Mouse (Mus musculus) lung, adult 18-20 months (tissue): ENCODE measurements around the gene Cwc27.
A peak's percentile ranks its signal among the peaks of the same experiment; 100 is the strongest.

ENCODE experiments used
- DNase-seq, 2 experiments: peaks; one replicate each; pipeline ENCODE4 v3.0.0; 2022; ENCODE audit warnings: mixed read lengths in 2 of 2

The Cwc27 gene

DNA sequence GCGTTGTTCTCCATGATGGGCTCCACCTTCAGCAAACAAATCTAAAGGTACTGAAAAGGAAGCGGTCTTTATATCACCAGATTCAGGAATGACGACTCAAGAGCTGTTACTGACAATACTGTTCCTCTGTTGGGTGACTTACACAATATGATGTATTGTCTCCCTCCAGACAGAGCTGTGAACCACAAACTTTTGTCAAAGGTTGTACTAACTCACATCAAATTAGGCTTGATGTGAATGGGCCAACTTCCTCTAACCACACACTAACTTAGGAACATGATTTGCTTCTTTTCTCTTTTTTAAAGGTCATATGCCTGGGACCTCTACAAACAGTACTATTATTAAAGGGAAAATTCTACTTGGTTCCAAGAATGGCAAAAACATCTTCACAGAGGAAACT lies 53.7 kb downstream of the Cwc27 start:
- no peak for DNase-seq

- no peak for DNase-seq
These were observed 54.5 kb downstream of the Cwc27 start for GRCm38 (mm10) chr13:104762401-104762800.

DNA sequence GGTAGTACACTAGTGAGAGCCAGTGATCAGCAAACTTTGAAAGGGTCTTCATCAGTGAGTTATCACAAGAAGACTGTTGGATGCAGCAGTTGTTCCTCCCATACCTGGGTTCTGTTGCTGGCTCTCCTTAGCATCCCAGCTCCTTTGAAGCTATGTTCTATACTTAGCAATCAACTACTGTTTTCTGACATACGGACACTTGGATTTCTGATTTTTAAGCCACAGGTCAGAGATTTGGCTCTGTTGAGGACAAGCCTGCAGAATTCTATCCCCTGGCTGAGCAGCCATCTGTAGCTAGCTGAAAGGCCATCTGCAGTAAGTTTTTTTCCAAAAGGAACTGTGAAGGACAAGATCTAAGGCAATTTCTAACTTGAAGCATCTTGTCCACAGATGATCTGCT lies 57.6 kb downstream of the Cwc27 start:
- no peak for DNase-seq

DNA sequence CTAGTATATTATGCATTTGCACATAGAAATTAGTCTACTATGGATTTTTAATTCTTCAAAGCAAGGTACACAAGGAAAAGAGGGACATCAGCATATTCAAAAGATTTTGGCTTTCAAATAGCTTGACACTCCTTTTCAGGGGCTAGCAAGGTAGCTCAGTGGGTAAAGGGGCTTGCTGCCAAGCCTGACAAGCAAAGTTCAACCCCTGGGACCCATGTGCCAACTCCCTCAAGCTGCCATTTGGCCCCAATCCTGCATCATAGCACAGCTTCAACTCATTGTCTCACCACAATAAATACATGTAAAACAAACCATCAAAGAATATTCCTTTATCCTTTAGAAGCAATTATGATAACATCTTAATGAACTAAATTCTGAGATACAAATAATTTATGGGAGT lies 69.9 kb downstream of the Cwc27 start:
- no peak for DNase-seq

DNA sequence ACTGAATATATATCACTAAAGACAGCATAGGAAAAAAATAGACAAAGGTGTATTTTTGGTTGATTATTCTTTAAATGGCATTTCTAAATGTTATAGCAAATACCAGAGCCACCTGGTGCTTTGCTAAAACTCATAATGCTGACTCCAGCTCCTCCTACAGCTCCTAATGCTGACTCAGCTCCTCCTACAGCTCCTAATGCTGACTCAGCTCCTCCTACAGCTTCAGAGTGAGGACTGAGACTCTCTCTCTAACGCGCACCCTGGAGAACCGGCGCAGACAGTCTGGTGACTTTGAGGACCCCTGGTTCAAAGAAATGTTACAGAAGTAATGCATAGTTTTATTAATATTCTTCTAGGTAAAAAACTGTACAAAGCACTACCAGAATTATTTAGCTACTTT lies 74.1 kb downstream of the Cwc27 start:
- DNase-seq, result no peak

- no peak for DNase-seq
These were observed 87.5 kb downstream of the Cwc27 start for GRCm38 (mm10) chr13:104729261-104730046.

GRCm38 (mm10) chr13:104727681-104728080 lies 89.3 kb downstream of the Cwc27 start:
- DNase-seq, result peak in 1 of 2 experiments; percentile 2

GRCm38 (mm10) chr13:104720133-104720532 lies 96.8 kb downstream of the Cwc27 start:
- DNase-seq, result no peak

- peak in 1 of 2 experiments; percentile 32 for DNase-seq
These were observed 122.2 kb downstream of the Cwc27 start for GRCm38 (mm10) chr13:104694612-104695355.

GRCm38 (mm10) chr13:104692710-104693109 lies 124.2 kb downstream of the Cwc27 start:
- no peak for DNase-seq

DNA sequence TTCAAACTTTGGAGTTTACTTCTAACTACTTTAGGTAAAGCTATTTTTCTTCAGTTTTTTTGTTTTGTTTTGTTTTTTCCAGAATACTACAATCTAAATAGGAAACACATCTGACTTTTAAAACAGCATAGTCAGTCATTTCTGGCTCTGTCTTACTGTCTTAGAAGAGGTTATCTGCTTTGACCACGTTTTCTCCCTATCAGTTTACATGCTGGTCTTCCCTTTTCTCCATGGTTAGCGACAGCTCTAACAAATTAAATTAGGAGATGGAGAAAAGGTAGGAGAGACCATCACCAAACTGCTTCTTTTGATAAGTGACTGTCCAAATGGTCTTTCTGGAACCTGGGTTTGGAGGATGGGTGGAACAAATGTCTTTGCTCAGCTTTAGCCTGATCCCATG lies 131.4 kb downstream of the Cwc27 start:
- DNase-seq, result no peak

- DNase-seq, result no peak
These were observed 132.5 kb downstream of the Cwc27 start for GRCm38 (mm10) chr13:104684361-104685011.

DNA sequence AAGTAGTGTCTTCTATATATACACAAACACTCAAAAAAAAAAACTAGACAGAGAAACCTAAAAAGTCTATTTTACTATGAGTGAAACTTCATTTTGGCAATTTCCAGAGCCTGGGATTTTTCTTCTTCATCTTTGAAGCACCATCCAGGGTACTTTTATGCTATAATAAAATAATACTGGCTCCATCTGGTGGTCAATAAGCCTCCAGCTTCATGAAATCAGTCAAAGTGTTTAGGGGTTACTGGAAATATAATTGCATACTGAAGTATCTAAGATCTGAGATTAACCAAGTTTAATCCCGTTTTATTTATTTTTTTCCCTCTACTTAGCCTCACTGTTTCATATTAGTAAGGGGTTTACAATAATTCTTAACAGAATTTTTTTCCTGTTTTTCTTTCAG lies 135.7 kb downstream of the Cwc27 start:
- no peak for DNase-seq

- no peak for DNase-seq
These were observed 155.8 kb downstream of the Cwc27 start for GRCm38 (mm10) chr13:104661188-104661587.

- DNase-seq, result no peak
These were observed 156.8 kb downstream of the Cwc27 start for GRCm38 (mm10) chr13:104660042-104660680.

GRCm38 (mm10) chr13:104656666-104657272 lies 160.2 kb downstream of the Cwc27 start:
- peak; percentile 55 to 57 for DNase-seq

GRCm38 (mm10) chr13:104655137-104655536 lies 161.8 kb downstream of the Cwc27 start:
- no peak for DNase-seq

DNA sequence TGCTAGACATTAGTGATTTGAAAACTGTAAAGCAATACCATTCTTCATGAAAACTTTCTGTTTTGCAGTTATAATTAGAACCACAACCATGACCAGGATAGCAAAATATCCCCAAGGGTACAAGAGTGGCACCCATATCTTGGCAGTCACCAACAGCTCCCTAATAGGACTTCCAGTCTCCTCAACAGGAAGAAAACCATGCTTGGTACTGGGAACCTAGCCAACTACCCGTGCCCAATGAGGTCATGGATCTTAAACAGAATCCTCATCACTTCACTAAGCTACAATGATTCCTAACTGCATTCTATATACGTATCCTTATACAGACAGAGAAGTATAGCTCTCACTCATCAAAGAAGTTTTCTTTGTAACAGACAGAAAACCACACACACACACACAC lies 165.2 kb downstream of the Cwc27 start:
- DNase-seq, result no peak

DNA sequence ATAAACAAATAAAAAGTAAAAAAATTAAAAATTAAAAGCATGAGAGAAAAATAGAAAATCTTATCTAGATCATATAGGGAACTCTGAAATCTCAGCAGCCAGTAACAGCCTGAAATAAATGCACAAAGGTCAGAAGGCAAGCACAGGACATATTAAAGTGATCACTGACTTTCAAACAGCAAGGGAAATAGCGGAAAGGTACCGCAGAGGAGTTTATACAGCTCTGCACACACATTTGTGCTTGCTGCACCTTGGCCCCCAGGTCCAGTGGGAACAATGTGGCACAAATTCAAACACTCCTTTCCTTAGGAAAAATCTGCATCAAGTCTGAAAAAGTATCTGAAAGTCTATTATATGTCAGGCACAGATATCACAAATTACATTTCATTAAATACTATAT lies 166.3 kb downstream of the Cwc27 start:
- DNase-seq, result no peak

DNA sequence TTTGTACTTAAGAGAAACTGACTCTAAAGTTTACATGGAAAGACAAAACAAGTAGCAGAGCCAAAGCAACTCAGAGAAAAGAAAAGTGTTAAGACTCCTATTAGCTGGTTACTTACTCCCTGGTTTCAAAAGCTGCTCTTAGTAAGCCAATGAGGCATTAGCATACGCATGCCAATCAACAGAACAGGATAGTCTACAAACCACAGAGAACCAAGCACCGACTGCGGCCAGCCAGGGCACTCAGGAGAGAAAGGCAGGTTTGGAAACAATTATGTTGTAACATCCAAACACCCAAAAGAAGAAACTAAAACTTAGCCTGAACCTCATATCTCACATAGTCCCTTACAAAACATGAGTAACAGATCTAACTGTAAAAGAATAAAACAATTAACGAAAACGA lies 166.8 kb downstream of the Cwc27 start:
- DNase-seq, result peak in 1 of 2 experiments; percentile 26

DNA sequence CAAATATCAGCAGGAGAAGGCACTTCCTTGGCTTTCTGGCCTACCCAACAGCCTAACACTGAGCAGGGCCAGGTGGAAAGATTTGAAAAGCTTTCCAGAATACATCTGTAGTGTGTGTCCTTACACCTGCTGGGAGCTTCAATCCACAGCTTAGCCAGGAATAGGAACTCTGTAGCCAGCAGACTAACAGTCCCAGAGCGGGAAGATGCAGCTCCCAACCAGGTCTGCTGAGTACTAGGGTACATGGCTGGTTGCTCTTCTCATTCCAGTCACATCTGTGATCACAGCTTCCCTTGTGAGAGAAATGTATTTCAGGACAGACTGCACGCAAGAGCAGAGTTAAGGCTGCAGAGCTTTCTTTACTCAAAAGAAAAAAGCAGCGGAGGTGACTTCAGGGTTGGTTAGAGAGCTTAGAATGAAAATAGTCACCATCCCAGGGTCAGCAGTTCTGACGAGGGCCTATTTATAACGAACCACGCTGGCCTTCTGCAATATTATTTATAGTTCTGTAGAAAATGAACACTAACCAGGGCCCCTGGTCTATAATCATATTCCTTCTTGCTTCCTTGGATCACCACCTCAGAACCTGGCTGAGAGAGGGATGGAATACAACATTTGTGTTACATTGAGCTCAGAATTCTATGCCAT lies 171.0 kb downstream of the Cwc27 start:
- DNase-seq, result no peak

DNA sequence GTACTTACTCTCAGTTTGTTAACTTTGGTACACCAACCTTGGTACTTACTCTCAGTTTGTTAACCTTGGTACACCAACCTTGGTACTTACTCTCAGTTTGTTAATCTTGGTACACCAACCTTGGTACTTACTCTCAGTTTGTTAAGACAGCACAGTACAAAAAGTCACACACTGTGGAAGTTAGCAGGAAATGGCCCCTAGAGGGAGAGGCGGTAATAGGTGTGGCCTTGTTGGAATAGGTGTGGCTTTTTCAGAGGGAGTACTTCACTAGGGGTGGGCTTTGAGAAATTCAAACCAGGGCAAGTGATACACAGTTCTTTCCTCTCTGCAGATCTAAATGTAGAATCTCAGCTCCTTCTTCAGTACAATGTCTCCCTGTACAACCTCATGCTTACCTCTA lies 172.8 kb downstream of the Cwc27 start:
- DNase-seq, result no peak
